11 mouse cellular contexts compared by ENCODE assay signal in genomic region chr11:11886403-11886998, GRCm38 (mm10). TPM values are rescaled to one million over a fixed set of nuclear protein-coding genes. Genes with fewer than 3 reads are reported as not detected.
A peak's percentile ranks its signal among the peaks of the same experiment; 100 is the strongest.
DNase-seq lines count a peak whose midpoint lies in the region; ATAC-seq and TF ChIP-seq lines count a peak whose summit lies in the region.
"Had no signal": no experiment of that assay in that cellular context is flagged by ENCODE, and none has a peak within 500 bp of the region (broad histone marks: within the 10 kb centered on the region; RNA-seq: fewer than 3 reads in every experiment).

No protein-coding gene starts in this region.

- intact Hi-C loops in heart, postnatal 36 days (cut with DNase I) = no loop called here

- ATAC-seq in heart, embryonic 16.5 days (replicated peaks; ENCODE audit: extremely low read depth, insufficient read depth, low FRiP score) = no peak
- peak; percentile 41; the same call in 1 of the 2 replicates for ATAC-seq in G1E (ENCODE audit: extremely low read depth, insufficient number of reproducible peaks, low FRiP score, poor library complexity, severe bottlenecking)
- peak; percentile 42 for ATAC-seq in intestine, embryonic 15.5 days

- H3K27me3 ChIP-seq in heart, embryonic 16.5 days (ENCODE audit: control insufficient read depth, insufficient read depth, low read length) = no peaks in the 10 kb centered on the region
- peaks cover 68% of the 10 kb centered on the region for H3K27me3 ChIP-seq in G1E (ENCODE audit: insufficient read depth, low read length)
- H3K27me3 ChIP-seq in intestine, embryonic 15.5 days (replicated peaks) = no peaks in the 10 kb centered on the region
- H3K27me3 ChIP-seq in megakaryocyte, embryonic 14.5 days (replicated peaks) = no peaks in the 10 kb centered on the region
- H3K27me3 ChIP-seq in kidney, adult 2 months (replicated peaks; ENCODE audit: control insufficient read depth, insufficient read depth, low read length) = no peaks in the 10 kb centered on the region
- H3K27me3 ChIP-seq: embryonic facial prominence, embryonic 15.5 days had no signal

- peak overlapping the region; percentile 18; the same call in 1 of the 2 replicates for H3K9ac ChIP-seq in heart, embryonic 16.5 days (ENCODE audit: low read length)
- no peak overlapping the region for H3K9ac ChIP-seq in intestine, embryonic 15.5 days
- H3K9ac ChIP-seq: embryonic facial prominence, embryonic 15.5 days had no signal

- H3K4me1 ChIP-seq in heart, embryonic 16.5 days (ENCODE audit: control insufficient read depth, insufficient read depth, low read length) = peaks cover 15% of the 10 kb centered on the region
- H3K4me1 ChIP-seq in G1E (ENCODE audit: insufficient read depth, low read depth, low read length) = peaks cover 58% of the 10 kb centered on the region
- peaks cover 30% of the 10 kb centered on the region for H3K4me1 ChIP-seq in intestine, embryonic 15.5 days (replicated peaks)
- peaks cover 88% of the 10 kb centered on the region for H3K4me1 ChIP-seq in megakaryocyte, embryonic 14.5 days
- no peaks in the 10 kb centered on the region; the same call in 1 of the 2 replicates for H3K4me1 ChIP-seq in kidney, adult 2 months (ENCODE audit: control insufficient read depth, insufficient read depth, low read length)

- WGBS in heart, embryonic 16.5 days = 33% methylated on average over 4 of the region's 4 CpGs
- WGBS in intestine, embryonic 15.5 days = 45% methylated on average over 4 of the region's 4 CpGs
- 57% methylated on average over 4 of the region's 4 CpGs for WGBS in kidney, adult 2 months

- no peak for DNase-seq in heart, postnatal 36 days
- DNase-seq in G1E (ENCODE audit: low spot score) = no peak
- no peak for DNase-seq in left cerebral cortex, adult 18-20 months (ENCODE audit: low spot score in 2 of 2)
- no peak for DNase-seq in testis, postnatal 14 days (ENCODE audit: low spot score)
- no peak for DNase-seq in kidney, adult 2 months
- DNase-seq: gastrocnemius, postnatal 10 days; lung, adult 2 months had no signal

- H3K9me3 ChIP-seq in heart, embryonic 16.5 days (replicated peaks; ENCODE audit: control insufficient read depth, low read length) = no peaks in the 10 kb centered on the region
- no peaks in the 10 kb centered on the region for H3K9me3 ChIP-seq in G1E (replicated peaks)
- H3K9me3 ChIP-seq in intestine, embryonic 15.5 days = no peaks in the 10 kb centered on the region
- H3K9me3 ChIP-seq in megakaryocyte, embryonic 14.5 days = no peaks in the 10 kb centered on the region
- H3K9me3 ChIP-seq: embryonic facial prominence, embryonic 15.5 days had no signal

- peak overlapping the region; percentile 72 for H3K27ac ChIP-seq in heart, embryonic 16.5 days (ENCODE audit: low read length)
- 0 out of 2 replicates have a peak overlapping the region, but pooled peaks have one; percentile 44 for H3K27ac ChIP-seq in intestine, embryonic 15.5 days
- H3K27ac ChIP-seq in kidney, adult 2 months (ENCODE audit: insufficient read depth, low read depth, low read length) = no peak overlapping the region
- H3K27ac ChIP-seq: embryonic facial prominence, embryonic 15.5 days had no signal

- no peaks in the 10 kb centered on the region for H3K36me3 ChIP-seq in heart, embryonic 16.5 days (ENCODE audit: control insufficient read depth, insufficient read depth)
- H3K36me3 ChIP-seq in G1E (replicated peaks) = no peaks in the 10 kb centered on the region
- H3K36me3 ChIP-seq in intestine, embryonic 15.5 days = no peaks in the 10 kb centered on the region
- H3K36me3 ChIP-seq in megakaryocyte, embryonic 14.5 days (replicated peaks; ENCODE audit: low read length) = no peaks in the 10 kb centered on the region
- H3K36me3 ChIP-seq in kidney, adult 2 months (ENCODE audit: control insufficient read depth, insufficient read depth, low read length) = no peaks in the 10 kb centered on the region
- H3K36me3 ChIP-seq: embryonic facial prominence, embryonic 15.5 days had no signal

- no peak overlapping the region; the same call in none of the 2 replicates for H3K4me3 ChIP-seq in heart, embryonic 16.5 days (ENCODE audit: low read length)
- H3K4me3 ChIP-seq in G1E (ENCODE audit: low read depth, low read length) = no peak overlapping the region
- no peak overlapping the region for H3K4me3 ChIP-seq in intestine, embryonic 15.5 days (replicated peaks)
- peak overlapping the region; percentile 53 for H3K4me3 ChIP-seq in megakaryocyte, embryonic 14.5 days (replicated peaks)
- H3K4me3 ChIP-seq in kidney, adult 2 months (ENCODE audit: insufficient read depth, low read depth, low read length) = no peak overlapping the region
- H3K4me3 ChIP-seq: embryonic facial prominence, embryonic 15.5 days had no signal

- peak overlapping the region; percentile 2; the same call in 1 of the 2 replicates for H3K4me2 ChIP-seq in heart, embryonic 16.5 days (ENCODE audit: low read depth, low read length)
- H3K4me2 ChIP-seq in intestine, embryonic 15.5 days (replicated peaks) = no peak overlapping the region
- H3K4me2 ChIP-seq: embryonic facial prominence, embryonic 15.5 days had no signal

- TF ChIP-seq POLR2A in kidney, adult 2 months (IDR thresholded peaks at IDR 0.05; ENCODE audit: low read depth, low read length) = no peak

- TF ChIP-seq CTCF in G1E (IDR thresholded peaks at IDR 0.05; ENCODE audit: low read depth, low read length) = no peak
- no peak for TF ChIP-seq CTCF in kidney, adult 2 months (conservative IDR thresholded peaks at IDR 0.05; ENCODE audit: insufficient read depth, insufficient read length, low read depth, low read length)

RNA-seq across cellular contexts. Expression of gene Ddc, which starts 11.4 kb away (rescaled TPM):
- polyA plus RNA-seq in heart, embryonic 16.5 days (2015; fragmentation: Nextera tagmentation; extraction: Ambion mirVana) = 112 TPM in 2 replicates
- 1 to 10 TPM; 2.1 to 2.4 TPM for total RNA-seq in heart, postnatal 36 days (2021)
- not detected in 2 replicates for total RNA-seq in G1E (2014; fragmentation: Nextera tagmentation)
- 2.9 and 3.0 TPM in 2 replicates for total RNA-seq in G1E (2017)
- 0.08 and 0.13 TPM in 2 replicates for polyA plus RNA-seq in G1E (2012)
- polyA plus RNA-seq in intestine, embryonic 15.5 days (2015; fragmentation: Nextera tagmentation; extraction: Ambion mirVana) = 46.3 and 52.2 TPM in 2 replicates
- polyA plus RNA-seq in megakaryocyte, embryonic 14.5 days (2012; ENCODE audit: insufficient read depth, low replicate concordance) = not detected in 2 replicates
- 1 to 10 TPM; 3.9 to 4.2 TPM for total RNA-seq in left cerebral cortex, adult 18-20 months (2021)
- 96.2 and 103 TPM in 2 replicates for polyA plus RNA-seq in kidney, adult 2 months (2012; rRNA removed)

Comparison
In these comparisons a context has a peak if more than half of its experiments do, and no peak if none do; other contexts are left out.
1. RNA of gene Ddc, which starts 11.4 kb away (polyA plus RNA-seq): 112 TPM in heart, embryonic 16.5 days, 96.2 to 103 TPM in kidney, adult 2 months and 46.3 to 52.2 TPM in intestine, embryonic 15.5 days; 0.08 to 0.13 TPM in G1E and not detected in megakaryocyte, embryonic 14.5 days; every median in the first group is over 10 times any median in the second.